Mouse (Mus musculus) heart, adult 2 months (tissue): Measurements from ENCODE around the gene Zmynd11.

Experiments
- CTCF ChIP-seq: fragments of 200-600 bp; IDR thresholded peaks from 2 replicates; pipeline ENCODE4 v1.8.1; 2022; ENCODE audit warnings: antibody characterized with exemption, mild to moderate bottlenecking, moderate library complexity
- EP300 ChIP-seq: fragments of 200-500 bp; IDR thresholded peaks from 2 replicates; pipeline ENCODE4 v1.6.1; 2011; ENCODE audit warnings: low read depth, low read length, control low read depth; ENCODE audit not compliant: insufficient read depth
- POLR2A ChIP-seq: fragments of 200-500 bp; IDR thresholded peaks from 2 replicates; pipeline ENCODE4 v1.6.1; 2011; ENCODE audit warnings: mild to moderate bottlenecking, low read depth, low read length, control low read depth; ENCODE audit not compliant: insufficient read depth

DNA sequence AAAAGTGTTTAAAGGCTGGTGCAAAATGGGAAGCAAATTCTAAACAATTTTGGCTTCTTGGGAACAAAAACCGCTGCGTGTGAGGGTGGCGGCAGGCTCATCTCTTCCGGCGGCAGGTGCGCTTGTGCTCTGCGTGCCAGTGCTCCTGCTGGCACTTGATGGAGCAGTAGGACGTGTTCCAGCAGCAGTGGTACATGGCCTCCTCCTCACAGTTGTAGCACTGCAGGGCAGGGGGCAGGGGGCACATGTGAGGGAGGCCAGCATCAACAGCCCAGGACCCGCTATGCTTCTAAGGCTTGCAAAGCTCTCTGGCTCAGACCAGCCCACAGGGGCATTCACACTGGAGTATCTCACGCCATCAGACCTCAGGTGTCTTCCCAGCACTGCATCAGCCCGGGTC is 78.4 kb downstream of the Zmynd11 start:
- TF ChIP-seq POLR2A: no peak
- no peak for TF ChIP-seq CTCF
- TF ChIP-seq EP300: no peak
